Mouse (Mus musculus) myocyte (in vitro differentiated cells): ENCODE data around the gene Rabggtb. TPM values are rescaled to one million over a fixed set of nuclear protein-coding genes. Genes with fewer than 3 reads are reported as not detected.

ENCODE experiments used
- H3K27me3 ChIP-seq: one replicate; pipeline ENCODE4 v1.6.1; 2011; ENCODE audit not compliant: control insufficient read depth, insufficient read depth, insufficient read length
- H3K36me3 ChIP-seq: one replicate; pipeline ENCODE4 v1.6.1; 2011; ENCODE audit not compliant: control insufficient read depth, insufficient read depth
- H3K4me2 ChIP-seq: one replicate; pipeline ENCODE4 v1.6.1; 2011; ENCODE audit warnings: low read depth, control low read depth
- H3K4me3 ChIP-seq: one replicate; pipeline ENCODE4 v1.5.1; 2011; ENCODE audit warnings: mild to moderate bottlenecking, control low read depth, moderate library complexity
- H3K79me2 ChIP-seq: one replicate; pipeline ENCODE4 v1.6.1; 2011; ENCODE audit not compliant: control insufficient read depth, insufficient read depth
- H3ac ChIP-seq: one replicate; pipeline ENCODE4 v1.6.1; 2011; ENCODE audit not compliant: control insufficient read depth, insufficient read length
- CEBPB ChIP-seq: IDR thresholded peaks from 2 replicates; pipeline ENCODE4 v1.6.1; 2011; ENCODE audit warnings: mild to moderate bottlenecking, moderate library complexity; ENCODE audit not compliant: poor library complexity, insufficient read depth, severe bottlenecking
- E2F4 ChIP-seq: IDR thresholded peaks from one replicate; pipeline ENCODE4 v1.6.1; 2011; ENCODE audit warnings: mild to moderate bottlenecking, control low read depth, moderate library complexity; ENCODE audit not compliant: insufficient read depth
- MAX ChIP-seq: IDR thresholded peaks from one replicate; pipeline ENCODE4 v1.6.1; 2011; ENCODE audit warnings: low read depth, mild to moderate bottlenecking, control low read depth
- MYOD1 ChIP-seq, 3 experiments: IDR thresholded peaks; one replicate each; pipeline ENCODE4 v1.6.1; 2011; ENCODE audit warnings: control low read depth in 2 of 3, low read depth in 2 of 3, mild to moderate bottlenecking in 2 of 3, moderate library complexity in 1 of 3; ENCODE audit not compliant: insufficient read length in 2 of 3, control insufficient read depth in 1 of 3
- MYOG ChIP-seq, 3 experiments: IDR thresholded peaks; one replicate each; pipeline ENCODE4 v1.6.1; 2011; ENCODE audit warnings: control low read depth in 2 of 3, low read depth in 2 of 3, mild to moderate bottlenecking in 2 of 3; ENCODE audit not compliant: insufficient read length in 2 of 3, control insufficient read depth in 1 of 3, insufficient read depth in 1 of 3
- POLR2A ChIP-seq: IDR thresholded peaks from one replicate; pipeline ENCODE4 v1.6.1; 2011; ENCODE audit warnings: low read depth, mild to moderate bottlenecking, control low read depth, moderate library complexity; ENCODE audit not compliant: insufficient read length
- POLR2AphosphoS2 ChIP-seq: IDR thresholded peaks from one replicate; pipeline ENCODE4 v1.6.1; 2011; ENCODE audit warnings: low read depth, control low read depth; ENCODE audit not compliant: insufficient read length
- REST ChIP-seq: IDR thresholded peaks from one replicate; pipeline ENCODE4 v1.6.1; 2011; ENCODE audit warnings: mild to moderate bottlenecking, control low read depth, moderate library complexity; ENCODE audit not compliant: insufficient read depth, insufficient read length
- SRF ChIP-seq: IDR thresholded peaks from one replicate; pipeline ENCODE4 v1.6.1; 2011; ENCODE audit warnings: low read depth; ENCODE audit not compliant: control insufficient read depth, insufficient read length
- TCF12 ChIP-seq: IDR thresholded peaks from one replicate; pipeline ENCODE4 v1.6.1; 2011; ENCODE audit warnings: mild to moderate bottlenecking, control low read depth; ENCODE audit not compliant: poor library complexity, insufficient read depth, severe bottlenecking
- TCF3 ChIP-seq: IDR thresholded peaks from one replicate; pipeline ENCODE4 v1.6.1; 2011; ENCODE audit warnings: low read depth, control low read depth; ENCODE audit not compliant: insufficient read length
- USF1 ChIP-seq: IDR thresholded peaks from one replicate; pipeline ENCODE4 v1.6.1; 2011; ENCODE audit warnings: low read depth, mild to moderate bottlenecking, control low read depth, moderate library complexity
- polyA plus RNA-seq: library from polyadenylated mRNA; unstranded; fragments of >200 nt; fragmentation: generic; extraction: Trizol; gene quantifications from one replicate; pipeline ENCODE4 v1.2.1, GENCODE M21; 2012; ENCODE audit warnings: missing spikeins

Rabggtb gene
- polyA plus RNA-seq, 1 experiment, result 70.5 TPM

GRCm38 (mm10) chr3:153888141-153888540 lies 24.7 kb downstream of the Rabggtb start:
- Histone ChIP-seq H3K27me3 (no peaks in the 10 kb centered on the region), H3K79me2 (no peaks in the 10 kb centered on the region), H3ac (no peak overlapping the region), H3K4me3 (no peak overlapping the region), H3K36me3 (no peaks in the 10 kb centered on the region), H3K4me2 (no peak overlapping the region)
- TF ChIP-seq TCF3, result no peak
- TF ChIP-seq POLR2AphosphoS2, result no peak
- TF ChIP-seq TCF12, result no peak
- no peak for TF ChIP-seq REST
- no peak for TF ChIP-seq USF1
- TF ChIP-seq E2F4, result no peak
- TF ChIP-seq MYOD1 (IDR thresholded peaks at IDR 0.05; ENCODE audit: control insufficient read depth in 1 of 3, insufficient read length in 2 of 3, low read depth in 2 of 3), result no peak
- TF ChIP-seq MYOG (IDR thresholded peaks at IDR 0.05; ENCODE audit: control insufficient read depth in 1 of 3, insufficient read depth in 1 of 3, insufficient read length in 2 of 3, low read depth in 2 of 3), result no peak
- no peak for TF ChIP-seq MAX
- no peak for TF ChIP-seq CEBPB
- no peak for TF ChIP-seq SRF
- TF ChIP-seq POLR2A, result no peak

DNA sequence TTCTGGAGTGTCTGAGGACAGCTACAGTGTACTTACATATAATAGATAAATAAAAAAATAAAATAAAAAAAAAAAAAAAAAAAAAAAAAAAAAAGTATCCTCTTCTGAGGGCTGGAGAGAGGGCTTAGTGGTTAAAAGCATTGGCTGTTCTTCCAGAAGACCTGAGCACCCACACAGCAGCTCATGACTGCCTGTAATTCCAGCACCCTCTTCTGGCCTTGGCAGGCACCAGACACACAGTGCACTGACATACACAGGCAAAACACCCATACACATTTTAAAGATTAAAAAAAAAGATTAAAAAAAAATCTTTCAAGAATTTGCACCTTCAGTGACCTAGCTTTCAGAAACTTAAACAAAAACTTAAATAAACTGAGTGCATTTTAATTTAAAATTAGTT lies 26.5 kb downstream of the Rabggtb start:
- TF ChIP-seq TCF12, result no peak
- no peak for TF ChIP-seq POLR2A
- no peak for TF ChIP-seq POLR2AphosphoS2
- TF ChIP-seq USF1, result no peak
- no peak for TF ChIP-seq TCF3
- TF ChIP-seq MAX, result no peak
- TF ChIP-seq CEBPB, result no peak
- TF ChIP-seq E2F4, result no peak
- no peak for TF ChIP-seq SRF
- no peak for TF ChIP-seq MYOG (IDR thresholded peaks at IDR 0.05; ENCODE audit: control insufficient read depth in 1 of 3, insufficient read depth in 1 of 3, insufficient read length in 2 of 3, low read depth in 2 of 3)
- no peak for TF ChIP-seq REST
- TF ChIP-seq MYOD1 (IDR thresholded peaks at IDR 0.05; ENCODE audit: control insufficient read depth in 1 of 3, insufficient read length in 2 of 3, low read depth in 2 of 3), result no peak
- no peak overlapping the region for H3K4me2 ChIP-seq
- no peaks in the 10 kb centered on the region for H3K36me3 ChIP-seq
- no peaks in the 10 kb centered on the region for H3K27me3 ChIP-seq
- no peaks in the 10 kb centered on the region for H3K79me2 ChIP-seq
- no peak overlapping the region for H3K4me3 ChIP-seq
- no peak overlapping the region for H3ac ChIP-seq

DNA sequence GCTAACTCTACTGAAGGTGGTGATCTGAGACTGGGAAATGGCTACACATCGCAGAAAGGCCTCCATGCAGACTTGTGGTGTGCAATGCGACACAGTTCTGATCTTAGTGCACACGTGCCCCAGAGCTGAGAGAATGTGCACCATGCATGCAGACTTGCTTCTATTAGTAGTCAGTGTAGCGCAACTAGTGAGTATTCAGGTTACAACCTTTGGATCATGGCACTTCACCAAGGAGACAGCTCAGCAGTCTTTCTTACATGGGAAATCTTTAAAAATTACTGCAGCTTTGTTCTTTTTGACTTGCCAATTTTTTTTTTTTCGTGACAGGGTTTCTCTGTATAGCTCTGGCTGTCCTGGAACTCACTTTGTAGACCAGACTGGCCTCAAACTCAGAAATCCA lies 41.4 kb downstream of the Rabggtb start:
- TF ChIP-seq MYOG (IDR thresholded peaks at IDR 0.05; ENCODE audit: control insufficient read depth in 1 of 3, insufficient read depth in 1 of 3, insufficient read length in 2 of 3, low read depth in 2 of 3) (no peak), POLR2A (no peak), CEBPB (no peak), E2F4 (no peak), TCF12 (no peak), POLR2AphosphoS2 (no peak), USF1 (no peak), SRF (no peak), TCF3 (no peak), REST (no peak), MYOD1 (IDR thresholded peaks at IDR 0.05; ENCODE audit: control insufficient read depth in 1 of 3, insufficient read length in 2 of 3, low read depth in 2 of 3) (no peak), MAX (no peak)
- Histone ChIP-seq H3K4me3 (no peak overlapping the region), H3K36me3 (no peaks in the 10 kb centered on the region), H3K4me2 (no peak overlapping the region), H3K79me2 (no peaks in the 10 kb centered on the region), H3ac (no peak overlapping the region), H3K27me3 (no peaks in the 10 kb centered on the region)

- H3K79me2 ChIP-seq, result no peaks in the 10 kb centered on the region
- H3K27me3 ChIP-seq, result no peaks in the 10 kb centered on the region
- no peak for TF ChIP-seq REST
- no peaks in the 10 kb centered on the region for H3K36me3 ChIP-seq
- H3K4me2 ChIP-seq, result no peak overlapping the region
- H3ac ChIP-seq, result no peak overlapping the region
- H3K4me3 ChIP-seq, result no peak overlapping the region
These were observed 45.4 kb downstream of the Rabggtb start for GRCm38 (mm10) chr3:153867149-153868136.
